Comparison of ENCODE assay signal across 9 mouse cellular contexts in genomic region chr5:31630064-31630463, GRCm38 (mm10). TPM values are rescaled to one million over a fixed set of nuclear protein-coding genes. Genes with fewer than 3 reads are reported as not detected.
DNase-seq lines count a peak whose midpoint lies in the region; ATAC-seq lines count a peak whose summit lies in the region.
"Had no signal": no experiment of that assay in that cellular context is flagged by ENCODE, and none has a peak within 500 bp of the region (broad histone marks: within the 10 kb centered on the region; RNA-seq: fewer than 3 reads in every experiment).

No protein-coding gene starts in this region.

- H3K27me3 ChIP-seq in kidney, embryonic 15.5 days, result no peaks in the 10 kb centered on the region
- no peaks in the 10 kb centered on the region for H3K27me3 ChIP-seq in stomach, embryonic 16.5 days (ENCODE audit: control insufficient read depth, insufficient read depth, low read length)
- H3K27me3 ChIP-seq in midbrain, embryonic 16.5 days (ENCODE audit: control insufficient read depth, insufficient read depth, low read depth, low read length), result no peaks in the 10 kb centered on the region
- H3K27me3 ChIP-seq: liver, embryonic 15.5 days had no signal

- H3K4me3 ChIP-seq in kidney, embryonic 15.5 days (replicated peaks), result no peak overlapping the region
- no peak overlapping the region for H3K4me3 ChIP-seq in stomach, embryonic 16.5 days (replicated peaks; ENCODE audit: low read length)
- no peak overlapping the region for H3K4me3 ChIP-seq in midbrain, embryonic 16.5 days (ENCODE audit: low read depth, low read length)
- H3K4me3 ChIP-seq: liver, embryonic 15.5 days had no signal

- no peaks in the 10 kb centered on the region for H3K9me3 ChIP-seq in kidney, embryonic 15.5 days (replicated peaks)
- H3K9me3 ChIP-seq in stomach, embryonic 16.5 days (replicated peaks; ENCODE audit: control insufficient read depth, low read length), result no peaks in the 10 kb centered on the region
- H3K9me3 ChIP-seq in midbrain, embryonic 16.5 days (replicated peaks; ENCODE audit: control insufficient read depth, low read length, poor library complexity, severe bottlenecking), result no peaks in the 10 kb centered on the region
- H3K9me3 ChIP-seq: liver, embryonic 15.5 days had no signal

- no peak overlapping the region for H3K9ac ChIP-seq in kidney, embryonic 15.5 days
- H3K9ac ChIP-seq in stomach, embryonic 16.5 days (ENCODE audit: low read length), result 0 out of 2 replicates have a peak overlapping the region, but pooled peaks have one; percentile 4
- no peak overlapping the region for H3K9ac ChIP-seq in midbrain, embryonic 16.5 days (ENCODE audit: low read depth, low read length)
- H3K9ac ChIP-seq: liver, embryonic 15.5 days had no signal

- intact Hi-C loops in left cerebral cortex, postnatal 36 days (cut with DNase I), result no loop called here

- 42% methylated on average over 5 of the region's 5 CpGs for WGBS in kidney, embryonic 15.5 days
- WGBS in stomach, embryonic 16.5 days, result 33% methylated on average over 5 of the region's 5 CpGs
- WGBS in midbrain, embryonic 16.5 days, result 58% methylated on average over 5 of the region's 5 CpGs

- no peaks in the 10 kb centered on the region for H3K36me3 ChIP-seq in kidney, embryonic 15.5 days
- no peaks in the 10 kb centered on the region for H3K36me3 ChIP-seq in stomach, embryonic 16.5 days (ENCODE audit: control insufficient read depth, insufficient read depth, low read length)
- no peaks in the 10 kb centered on the region for H3K36me3 ChIP-seq in midbrain, embryonic 16.5 days (ENCODE audit: control insufficient read depth, insufficient read depth, low read length)

- peak overlapping the region; percentile 1; the same call in 1 of the 2 replicates for H3K27ac ChIP-seq in kidney, embryonic 15.5 days
- peak overlapping the region; percentile 38 for H3K27ac ChIP-seq in stomach, embryonic 16.5 days (ENCODE audit: low read length)
- no peak overlapping the region for H3K27ac ChIP-seq in midbrain, embryonic 16.5 days (ENCODE audit: low read length)
- H3K27ac ChIP-seq: liver, embryonic 15.5 days had no signal

- ATAC-seq in kidney, embryonic 15.5 days (replicated peaks; ENCODE audit: low FRiP score), result no peak
- peak; percentile 57; the same call in 1 of the 2 replicates for ATAC-seq in stomach, embryonic 16.5 days (ENCODE audit: insufficient read depth, low FRiP score)
- no peak for ATAC-seq in midbrain, embryonic 16.5 days

- DNase-seq in retina, postnatal 1 day, result peak; percentile 33
- DNase-seq in retina, embryonic 14.5 days (ENCODE audit: low spot score), result no peak
- peak; percentile 94 for DNase-seq in fibroblast of lung, adult 2 months (ENCODE audit: low read depth)
- DNase-seq in left cerebral cortex, postnatal 36 days (ENCODE audit: low spot score in 2 of 2), result no peak
- no peak for DNase-seq in layer of hippocampus, postnatal 10 days (ENCODE audit: low spot score in 2 of 2)

- no peak overlapping the region for H3K4me2 ChIP-seq in kidney, embryonic 15.5 days
- H3K4me2 ChIP-seq in stomach, embryonic 16.5 days (ENCODE audit: low read depth, low read length), result no peak overlapping the region
- H3K4me2 ChIP-seq in midbrain, embryonic 16.5 days (ENCODE audit: low read length), result no peak overlapping the region
- H3K4me2 ChIP-seq: liver, embryonic 15.5 days had no signal

- peaks cover 28% of the 10 kb centered on the region for H3K4me1 ChIP-seq in kidney, embryonic 15.5 days
- H3K4me1 ChIP-seq in stomach, embryonic 16.5 days (ENCODE audit: control insufficient read depth, insufficient read depth, low read length), result peaks cover 15% of the 10 kb centered on the region; the same call in 1 of the 2 replicates
- H3K4me1 ChIP-seq in midbrain, embryonic 16.5 days (ENCODE audit: control insufficient read depth, insufficient read depth, low read length), result no peaks in the 10 kb centered on the region
- H3K4me1 ChIP-seq: liver, embryonic 15.5 days had no signal

RNA-seq across cellular contexts. Expression of gene Mrpl33, which starts 33.3 kb away (rescaled TPM):
- polyA plus RNA-seq in kidney, embryonic 15.5 days (2015; fragmentation: Nextera tagmentation; extraction: Ambion mirVana), result 272 and 284 TPM in 2 replicates
- polyA plus RNA-seq in stomach, embryonic 16.5 days (2015; fragmentation: Nextera tagmentation; extraction: Ambion mirVana), result 313 and 319 TPM in 2 replicates
- 184 and 211 TPM in 2 replicates for polyA plus RNA-seq in midbrain, embryonic 16.5 days (2015; fragmentation: Nextera tagmentation; extraction: Ambion mirVana)
- total RNA-seq in left cerebral cortex, postnatal 36 days (2021), result 10 to 100 TPM; 82.6 to 94.8 TPM
- 100 to 1,000 TPM; 135 to 151 TPM for total RNA-seq in layer of hippocampus, postnatal 10 days (2021)

Comparison
In these comparisons a context has a peak if more than half of its experiments do, and no peak if none do; other contexts are left out.
1. DNase-seq: peak in retina, postnatal 1 day (single experiment) and fibroblast of lung, adult 2 months (single experiment); none in retina, embryonic 14.5 days (single experiment), left cerebral cortex, postnatal 36 days (0 of 2) and layer of hippocampus, postnatal 10 days (0 of 2).